Mouse (Mus musculus) bone marrow, adult 2 months (tissue): ENCODE results near the gene Timm10.

ENCODE experiments used
- CTCF ChIP-seq: fragments of 200-500 bp; IDR thresholded peaks from 2 replicates; pipeline ENCODE4 v1.5.1; 2011; ENCODE audit warnings: low read length, control low read depth; ENCODE audit not compliant: control insufficient read depth, insufficient read depth
- POLR2A ChIP-seq: fragments of 200-500 bp; IDR thresholded peaks from 2 replicates; pipeline ENCODE4 v1.6.1; 2011; ENCODE audit warnings: low read depth, mild to moderate bottlenecking, control low read depth, low read length, borderline replicate concordance; ENCODE audit not compliant: control insufficient read depth

- TF ChIP-seq CTCF (no peak), POLR2A (peak; percentile 84; the same call in 1 of the 2 replicates)
Measured at GRCm38 (mm10) chr2:84798493-84798921, 28.3 kb upstream of the Timm10 start, which contains the start of gene Ube2l6.
